In the genomic region with DNA sequence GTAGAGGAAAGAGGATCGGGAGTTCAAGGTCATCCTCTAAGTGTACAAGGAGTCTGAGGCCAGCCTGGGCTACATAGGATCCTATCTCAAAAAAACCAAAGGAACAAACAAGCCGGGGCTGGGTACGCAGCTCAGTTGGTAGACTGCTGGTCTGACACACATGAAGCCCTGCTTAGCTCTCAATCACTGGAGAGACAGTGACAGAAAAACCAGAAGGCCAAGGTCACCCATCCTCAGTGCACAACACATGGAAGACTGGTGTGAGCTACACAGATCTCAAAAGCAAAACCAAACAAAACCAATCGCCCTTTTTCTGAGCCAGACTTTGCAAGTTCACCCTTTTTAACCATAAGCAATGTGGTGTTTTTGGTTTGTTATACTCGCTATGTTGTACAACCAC, we compare ENCODE assay signal across 20 mouse cellular contexts. TPM values are rescaled to one million over a fixed set of nuclear protein-coding genes. Genes with fewer than 3 reads are reported as not detected.
DNase-seq lines count a peak whose midpoint lies in the region; ATAC-seq and TF ChIP-seq lines count a peak whose summit lies in the region.
"Had no signal": no experiment of that assay in that cellular context is flagged by ENCODE, and none has a peak within 500 bp of the region (broad histone marks: within the 10 kb centered on the region; RNA-seq: fewer than 3 reads in every experiment).

No protein-coding gene starts in this region.

- TF ChIP-seq CTCF in heart, postnatal 0 days (IDR thresholded peaks at IDR 0.05; ENCODE audit: low read depth) = no peak
- no peak for TF ChIP-seq CTCF in liver, postnatal 0 days (IDR thresholded peaks at IDR 0.05; ENCODE audit: low read depth)

- no peak for ATAC-seq in heart, postnatal 0 days (ENCODE audit: insufficient read depth, low read depth)
- ATAC-seq in intestine, embryonic 15.5 days = no peak
- no peak for ATAC-seq in liver, postnatal 0 days
- ATAC-seq in megakaryocyte progenitor cell, adult 5-6 weeks (replicated peaks; ENCODE audit: poor library complexity) = no peak
- ATAC-seq: forebrain, postnatal 0 days had no signal

- peaks cover 57% of the 10 kb centered on the region for H3K4me1 ChIP-seq in heart, postnatal 0 days (ENCODE audit: control insufficient read depth, insufficient read depth)
- peaks cover 10 to 17% of the 10 kb centered on the region in 2 experiments; a peak in 3 of 4 replicates for H3K4me1 ChIP-seq in ES-E14 (ENCODE audit: control insufficient read depth in 2 of 2, insufficient read depth in 2 of 2, low read length in 2 of 2, poor library complexity in 1 of 2)
- H3K4me1 ChIP-seq in intestine, embryonic 15.5 days (replicated peaks) = peaks cover 33% of the 10 kb centered on the region
- H3K4me1 ChIP-seq in liver, postnatal 0 days (ENCODE audit: insufficient read depth) = peaks cover 25% of the 10 kb centered on the region
- H3K4me1 ChIP-seq: neural tube, embryonic 12.5 days had no signal

- no peak for DNase-seq in heart, postnatal 0 days (ENCODE audit: low spot score)
- DNase-seq in heart, postnatal 4 days = no peak
- no peak for DNase-seq in ES-E14 (ENCODE audit: low read depth, low spot score)
- DNase-seq in liver, postnatal 0 days = no peak
- DNase-seq in natural killer cell, adult 2 months (ENCODE audit: low spot score in 2 of 2) = no peak
- DNase-seq: cerebellum, adult 2 months; forebrain, postnatal 0 days; gastrocnemius, adult 2 months; kidney, adult 18-20 months; layer of hippocampus, postnatal 36 days; left cerebral cortex, postnatal 4 days; lung, embryonic 14.5 days; spleen, adult 18-20 months had no signal

- no peaks in the 10 kb centered on the region for H3K36me3 ChIP-seq in heart, postnatal 0 days (replicated peaks; ENCODE audit: control insufficient read depth, insufficient read depth, low read length)
- 0 out of 2 replicates have a peak, but pooled peaks cover 3% of the 10 kb centered on the region for H3K36me3 ChIP-seq in ES-E14 (ENCODE audit: control insufficient read depth, insufficient read depth, low read length, poor library complexity, severe bottlenecking)
- 0 out of 2 replicates have a peak, but pooled peaks cover 3% of the 10 kb centered on the region for H3K36me3 ChIP-seq in intestine, embryonic 15.5 days
- no peaks in the 10 kb centered on the region for H3K36me3 ChIP-seq in liver, postnatal 0 days (replicated peaks; ENCODE audit: insufficient read depth, low read length)
- H3K36me3 ChIP-seq: embryonic facial prominence, embryonic 12.5 days; neural tube, embryonic 12.5 days had no signal

- 89% methylated on average over 5 of the region's 5 CpGs for WGBS in heart, postnatal 0 days
- 73% methylated on average over 5 of the region's 5 CpGs for WGBS in intestine, embryonic 15.5 days
- WGBS in liver, postnatal 0 days (ENCODE audit: insufficient replicate concordance) = 70% methylated on average over 5 of the region's 5 CpGs

- H3K4me2 ChIP-seq in heart, postnatal 0 days (ENCODE audit: low read depth, low read length) = no peak overlapping the region
- H3K4me2 ChIP-seq in intestine, embryonic 15.5 days (replicated peaks) = peak overlapping the region; percentile 15; the same call in 1 of the 2 replicates
- no peak overlapping the region for H3K4me2 ChIP-seq in liver, postnatal 0 days (ENCODE audit: low read depth, low read length)
- H3K4me2 ChIP-seq: embryonic facial prominence, embryonic 12.5 days; hindbrain, embryonic 14.5 days; lung, embryonic 14.5 days; neural tube, embryonic 12.5 days had no signal

- no peak for TF ChIP-seq EP300 in heart, postnatal 0 days (IDR thresholded peaks at IDR 0.05; ENCODE audit: low read depth)
- no peak for TF ChIP-seq EP300 in liver, postnatal 0 days (IDR thresholded peaks at IDR 0.05; ENCODE audit: low read depth)

- in situ Hi-C loops in ES-E14 (cut with MboI; ENCODE audit: low sequenced_read_pairs in 2 of 2, unreplicated experiment in 2 of 2) = no loop called here

- peak overlapping the region; percentile 11; the same call in 1 of the 2 replicates for H3K27ac ChIP-seq in heart, postnatal 0 days (ENCODE audit: low read depth)
- H3K27ac ChIP-seq in ES-E14 (ENCODE audit: insufficient read depth, low read depth, low read length, poor library complexity, severe bottlenecking) = peak overlapping the region; percentile 60; the same call in 1 of the 2 replicates
- H3K27ac ChIP-seq in intestine, embryonic 15.5 days = 0 out of 2 replicates have a peak overlapping the region, but pooled peaks have one; percentile 2
- H3K27ac ChIP-seq in liver, postnatal 0 days (ENCODE audit: low read depth) = peak overlapping the region; percentile 60; the same call in 1 of the 2 replicates
- H3K27ac ChIP-seq: embryonic facial prominence, embryonic 12.5 days; hindbrain, embryonic 14.5 days; neural tube, embryonic 12.5 days had no signal

- no peaks in the 10 kb centered on the region for H3K27me3 ChIP-seq in heart, postnatal 0 days (ENCODE audit: control insufficient read depth, insufficient read depth, low read length)
- H3K27me3 ChIP-seq in intestine, embryonic 15.5 days (replicated peaks) = no peaks in the 10 kb centered on the region
- H3K27me3 ChIP-seq in liver, postnatal 0 days (ENCODE audit: insufficient read depth, low read length) = no peaks in the 10 kb centered on the region
- H3K27me3 ChIP-seq: embryonic facial prominence, embryonic 12.5 days; neural tube, embryonic 12.5 days had no signal

- no peak overlapping the region for H3K4me3 ChIP-seq in heart, postnatal 0 days (ENCODE audit: low read depth, low read length)
- no peak overlapping the region for H3K4me3 ChIP-seq in ES-E14 (ENCODE audit: insufficient read depth in 1 of 2, low read depth in 1 of 2, low read length in 2 of 2, poor library complexity in 1 of 2, severe bottlenecking in 1 of 2)
- no peak overlapping the region for H3K4me3 ChIP-seq in intestine, embryonic 15.5 days (replicated peaks)
- no peak overlapping the region for H3K4me3 ChIP-seq in liver, postnatal 0 days (ENCODE audit: low read depth, low read length)
- H3K4me3 ChIP-seq: embryonic facial prominence, embryonic 12.5 days; gastrocnemius, adult 2 months; megakaryocyte, embryonic 14.5 days; neural tube, embryonic 12.5 days had no signal

- no peak overlapping the region for H3K9ac ChIP-seq in heart, postnatal 0 days (replicated peaks; ENCODE audit: low read depth, low read length)
- H3K9ac ChIP-seq in ES-E14 (ENCODE audit: insufficient read depth, low read depth, low read length, poor library complexity, severe bottlenecking) = no peak overlapping the region
- H3K9ac ChIP-seq in intestine, embryonic 15.5 days = no peak overlapping the region
- no peak overlapping the region for H3K9ac ChIP-seq in liver, postnatal 0 days (replicated peaks)
- H3K9ac ChIP-seq: embryonic facial prominence, embryonic 12.5 days; forebrain, postnatal 0 days; hindbrain, embryonic 14.5 days; lung, embryonic 14.5 days; neural tube, embryonic 12.5 days had no signal

- no peaks in the 10 kb centered on the region for H3K9me3 ChIP-seq in heart, postnatal 0 days (replicated peaks; ENCODE audit: control insufficient read depth, low read length)
- no peaks in the 10 kb centered on the region for H3K9me3 ChIP-seq in ES-E14 (ENCODE audit: control insufficient read depth, insufficient read depth, low read depth, low read length)
- no peaks in the 10 kb centered on the region for H3K9me3 ChIP-seq in intestine, embryonic 15.5 days
- no peaks in the 10 kb centered on the region for H3K9me3 ChIP-seq in liver, postnatal 0 days (ENCODE audit: low read length)
- H3K9me3 ChIP-seq: embryonic facial prominence, embryonic 12.5 days; G1E; megakaryocyte, embryonic 14.5 days; neural tube, embryonic 12.5 days had no signal

TF ChIP-seq in ES-E14, 5 proteins besides CTCF, POLR2A, EP300 and RAD21:
- TF ChIP-seq CHD2 (IDR thresholded peaks at IDR 0.05; ENCODE audit: low read depth, low read length) (no peak), HCFC1 (IDR thresholded peaks at IDR 0.05; ENCODE audit: borderline replicate concordance, insufficient read depth, low read length) (no peak)

RNA-seq across cellular contexts. Expression of gene Iqgap1, which starts 41.9 kb away (rescaled TPM):
- total RNA-seq in heart, postnatal 0 days (2014; rRNA removed; ENCODE audit: low replicate concordance) = 39.8 and 88.5 TPM in 2 replicates
- polyA plus RNA-seq in heart, postnatal 0 days (2015; fragmentation: Nextera tagmentation; extraction: Ambion mirVana) = 22.6 and 23.6 TPM in 2 replicates
- 10 to 100 TPM; 77.6 to 84.1 TPM for total RNA-seq in heart, postnatal 4 days (2021)
- total RNA-seq in ES-E14 (2012; rRNA removed) = 135 and 170 TPM in 2 replicates
- polyA plus RNA-seq in intestine, embryonic 15.5 days (2015; fragmentation: Nextera tagmentation; extraction: Ambion mirVana) = 72.9 and 76.2 TPM in 2 replicates
- 10.8 and 13.6 TPM in 2 replicates for polyA plus RNA-seq in liver, postnatal 0 days (2015; fragmentation: Nextera tagmentation; extraction: Ambion mirVana)
- total RNA-seq in megakaryocyte progenitor cell, adult 5-6 weeks (2015) = 90.5 and 94.3 TPM in 2 replicates
- 81.0 and 113 TPM in 2 replicates for total RNA-seq in megakaryocyte progenitor cell, adult 5-6 weeks (2017)

Comparison
In these comparisons a context has a peak if more than half of its experiments do, and no peak if none do; other contexts are left out.
1. H3K27ac ChIP-seq: peak in every context shown above with its lines; median percentile 60 in ES-E14; 60 in liver, postnatal 0 days; 11 in heart, postnatal 0 days; 2 in intestine, embryonic 15.5 days.